Mouse (Mus musculus) c-Kit-positive CD71-negative TER-119-negative erythroid progenitor cells, embryonic 14.5 days (primary cell): ENCODE data around the gene Selenon.
A peak's percentile ranks its signal among the peaks of the same experiment; 100 is the strongest.

ENCODE experiments used
- DNase-seq: peaks from one replicate; pipeline ENCODE4 v3.0.0-alpha.2; 2013; ENCODE audit warnings: low read depth

Gene Selenon

DNA sequence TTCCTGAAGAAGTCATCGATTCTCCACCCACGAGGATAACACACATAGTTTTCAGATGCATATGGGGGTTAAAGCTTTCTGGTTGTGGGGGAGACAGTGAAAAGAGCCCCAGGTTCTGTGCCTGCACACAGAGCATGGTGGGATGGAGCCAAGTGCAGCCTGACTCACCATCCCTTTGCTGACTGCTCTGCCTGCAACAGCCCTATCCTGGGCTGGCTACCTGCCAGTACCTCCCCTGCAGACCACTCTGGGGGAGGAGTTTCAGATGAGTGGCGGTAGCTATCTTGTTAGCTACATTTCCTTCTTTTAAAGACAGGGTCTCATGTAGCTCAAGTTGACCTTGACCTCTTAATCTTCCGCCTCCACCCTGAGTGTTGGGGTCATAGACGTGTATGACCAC, 26.4 kb upstream of the Selenon start:
- no peak for DNase-seq

DNA sequence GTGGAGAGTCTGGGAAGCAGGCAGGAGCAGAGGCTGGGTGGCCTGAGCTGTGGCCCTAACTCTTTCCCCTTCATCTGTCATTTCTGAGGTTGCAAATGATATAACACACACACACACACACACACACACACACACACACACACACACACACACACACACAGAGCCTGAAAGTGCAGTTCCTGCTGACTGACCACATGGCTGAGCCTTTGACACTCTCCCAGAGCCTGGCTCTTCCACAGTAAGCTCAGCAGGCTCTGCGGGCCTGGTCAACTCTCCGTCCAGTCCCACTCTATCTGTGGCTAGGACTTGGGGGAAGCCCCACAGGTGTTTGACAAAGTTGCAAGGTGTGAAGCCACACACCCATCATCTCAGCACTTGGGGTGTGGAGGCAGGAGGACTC, 25.3 kb upstream of the Selenon start:
- no peak for DNase-seq

- DNase-seq = no peak
Observed at GRCm38 (mm10) chr4:134575486-134575885, 23.5 kb upstream of the Selenon start.

- no peak for DNase-seq
Observed at GRCm38 (mm10) chr4:134572449-134573300, 20.7 kb upstream of the Selenon start.

DNA sequence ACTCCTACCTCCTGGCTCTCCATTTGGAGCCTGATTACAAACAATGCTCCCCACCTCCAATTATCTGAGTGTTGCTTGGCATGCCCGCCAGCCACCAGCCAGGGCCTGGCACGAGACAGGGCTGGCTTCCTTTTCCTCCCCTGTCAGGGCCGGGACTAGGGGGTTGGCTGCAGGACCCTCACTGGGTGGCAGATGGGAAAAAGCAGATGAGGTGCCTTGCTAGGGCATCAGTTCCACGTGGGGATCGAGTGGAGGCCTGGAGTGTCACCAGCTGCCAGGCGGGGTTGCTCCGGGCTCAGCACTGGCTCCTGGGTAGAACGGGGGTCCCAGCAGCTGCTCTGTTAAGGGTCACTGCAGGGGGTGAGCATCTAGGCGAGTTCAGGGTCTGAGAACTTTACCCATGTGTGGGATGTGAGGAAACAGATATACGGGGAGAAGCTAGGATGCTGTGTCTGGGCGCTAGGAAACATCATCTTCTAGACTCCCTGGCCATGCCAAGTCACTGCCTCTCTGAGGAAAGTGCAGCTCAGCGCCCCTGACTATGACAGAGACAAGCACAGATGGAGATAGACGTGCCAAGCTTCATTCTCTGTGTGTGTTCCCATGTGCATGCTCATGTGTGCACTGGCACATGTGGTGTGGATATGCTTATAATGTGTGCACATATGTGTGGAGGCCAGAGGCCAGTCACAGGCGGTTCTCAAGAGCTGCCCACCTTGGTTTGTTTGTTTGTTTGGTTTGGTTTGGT, 18.9 kb upstream of the Selenon start:
- no peak for DNase-seq

- DNase-seq = no peak
Observed at GRCm38 (mm10) chr4:134569831-134570230, 17.9 kb upstream of the Selenon start.

DNA sequence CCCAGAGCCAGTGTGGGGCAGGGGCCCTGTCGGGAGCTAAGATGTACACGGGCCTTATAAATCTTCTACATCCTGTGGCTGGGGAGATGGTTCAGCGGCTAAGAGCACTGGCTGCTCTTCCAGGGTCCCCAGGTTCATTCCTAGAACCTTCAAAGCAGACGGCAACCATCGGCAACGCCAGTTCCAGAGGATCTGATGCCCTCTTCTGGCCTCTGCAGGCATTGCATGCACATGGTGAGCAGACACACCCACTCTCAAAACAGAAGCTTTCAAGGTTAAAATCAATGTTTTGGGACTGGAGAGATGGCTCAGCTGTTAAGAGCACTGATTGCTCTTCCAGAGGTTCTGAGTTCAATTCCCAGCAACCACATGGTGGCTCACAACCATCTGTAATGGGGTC, 17.2 kb upstream of the Selenon start:
- DNase-seq = no peak

GRCm38 (mm10) chr4:134567377-134568226, 15.6 kb upstream of the Selenon start:
- no peak for DNase-seq

- DNase-seq = no peak
Observed at GRCm38 (mm10) chr4:134564093-134564492, 12.1 kb upstream of the Selenon start.

- DNase-seq = no peak
Observed at GRCm38 (mm10) chr4:134563624-134564023, 11.7 kb upstream of the Selenon start.

- DNase-seq = no peak
Observed at GRCm38 (mm10) chr4:134562014-134562413, 10.0 kb upstream of the Selenon start.

GRCm38 (mm10) chr4:134560699-134561098, 8.7 kb upstream of the Selenon start:
- no peak for DNase-seq

DNA sequence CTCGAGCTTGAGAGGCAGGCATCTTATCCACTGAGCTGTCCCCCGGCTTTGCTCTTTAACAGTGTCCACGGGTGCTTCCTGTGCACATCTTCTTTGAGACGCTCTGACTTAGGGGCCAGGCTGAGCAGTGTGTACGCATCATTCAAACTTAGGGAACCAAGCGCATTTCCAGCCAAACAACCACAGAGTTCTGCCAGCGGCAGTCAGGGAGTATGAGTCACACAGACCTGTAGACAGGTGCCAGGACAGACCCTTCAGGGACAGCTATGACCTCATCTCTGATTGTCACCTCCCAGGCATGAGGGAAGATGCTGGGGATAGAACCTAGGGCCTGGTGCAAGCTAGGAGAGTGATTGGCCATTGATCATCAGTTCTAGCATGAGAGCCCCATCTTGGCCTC, 7.2 kb upstream of the Selenon start:
- peak; percentile 46 for DNase-seq

DNA sequence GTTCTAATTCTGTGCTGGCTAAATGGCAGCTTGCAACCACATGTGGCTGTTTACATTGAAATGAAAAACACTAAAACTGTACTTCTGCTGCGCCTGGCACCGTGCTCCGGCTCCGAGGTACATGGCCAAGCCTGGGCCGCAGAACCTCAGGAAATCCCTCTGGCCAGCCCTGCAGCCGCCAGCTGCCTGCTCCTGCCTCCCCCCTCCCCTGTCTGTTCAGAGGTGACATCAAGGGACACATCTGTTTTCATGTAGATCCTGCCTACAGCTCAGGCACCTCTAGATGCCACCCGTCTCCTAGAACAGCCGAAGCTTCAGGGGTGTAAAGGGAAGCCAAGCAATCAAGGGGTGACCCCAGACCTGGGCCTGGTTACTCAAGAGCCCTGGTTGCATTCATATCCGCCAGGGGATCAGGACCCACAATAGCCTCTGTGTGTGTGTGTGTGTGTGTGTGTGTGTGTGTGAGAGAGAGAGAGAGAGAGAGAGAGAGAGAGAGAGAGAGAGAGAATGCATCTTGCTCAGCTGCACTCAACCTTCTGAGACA, 6.7 kb upstream of the Selenon start:
- no peak for DNase-seq

DNA sequence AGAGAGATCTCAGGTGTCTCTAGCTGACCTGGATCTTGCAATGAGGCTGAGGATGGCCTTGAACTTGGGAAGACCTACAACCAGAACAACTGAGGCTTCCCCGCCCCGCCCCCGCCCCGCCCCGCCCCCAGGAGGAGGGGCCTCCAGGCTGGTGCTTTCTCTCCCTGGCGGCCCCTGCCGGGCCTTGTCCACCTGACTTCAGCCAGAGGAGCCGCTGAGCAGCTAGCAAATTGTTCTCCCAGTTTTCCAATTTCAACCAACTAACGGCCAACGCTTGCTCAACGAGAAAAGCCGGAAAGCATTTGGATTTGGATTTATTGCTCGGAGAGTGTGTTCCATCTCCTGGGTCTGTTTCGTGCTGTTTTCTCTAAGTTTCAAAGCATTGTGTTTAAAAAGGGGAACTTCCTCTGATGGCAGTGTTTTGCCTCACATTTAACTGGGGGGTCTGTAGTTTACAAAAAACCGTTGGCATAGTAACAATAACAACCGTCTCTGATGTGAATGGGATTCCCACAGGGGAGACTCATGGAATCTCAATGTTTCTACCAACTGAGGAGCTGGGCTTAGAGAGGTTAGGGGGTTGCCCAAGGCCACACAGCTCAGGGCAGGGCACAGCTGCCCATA, 5.8 kb upstream of the Selenon start:
- DNase-seq = no peak

DNA sequence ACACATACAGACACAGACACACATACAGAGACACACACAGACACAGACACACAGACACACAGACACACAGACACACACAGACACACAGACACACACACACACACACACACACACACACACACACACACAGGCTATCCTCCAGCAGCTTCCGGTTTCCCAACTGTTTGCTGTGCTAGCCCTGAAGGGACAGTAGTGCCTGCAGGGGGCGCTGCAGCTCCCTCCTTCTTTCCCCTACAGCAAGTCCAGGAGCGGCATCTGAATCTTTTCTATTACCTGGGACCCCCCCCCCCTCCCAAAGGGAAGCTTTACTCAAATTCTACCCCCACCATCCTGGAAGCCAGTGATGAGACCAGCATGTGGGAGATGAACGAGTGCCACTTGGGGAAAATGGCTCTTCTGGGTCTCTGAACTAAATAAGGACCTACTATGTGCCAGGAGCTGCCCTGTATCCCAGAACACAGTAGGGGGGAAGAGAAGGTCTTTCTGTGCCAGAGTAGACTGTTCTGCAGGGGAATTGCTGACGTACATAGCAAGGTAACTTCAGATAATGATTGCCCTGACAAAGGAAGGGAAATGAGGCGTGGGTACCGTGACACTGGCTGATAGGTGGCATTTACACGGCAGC, 4.1 kb upstream of the Selenon start:
- no peak for DNase-seq

GRCm38 (mm10) chr4:134553631-134554030, 1.7 kb upstream of the Selenon start:
- DNase-seq = no peak

GRCm38 (mm10) chr4:134549899-134550298, 2.1 kb downstream of the Selenon start:
- DNase-seq = no peak

- DNase-seq = peak; percentile 70
Observed at GRCm38 (mm10) chr4:134548169-134548938, 3.6 kb downstream of the Selenon start.
